ENCODE assay signal across 7 mouse cellular contexts in the genomic region with DNA sequence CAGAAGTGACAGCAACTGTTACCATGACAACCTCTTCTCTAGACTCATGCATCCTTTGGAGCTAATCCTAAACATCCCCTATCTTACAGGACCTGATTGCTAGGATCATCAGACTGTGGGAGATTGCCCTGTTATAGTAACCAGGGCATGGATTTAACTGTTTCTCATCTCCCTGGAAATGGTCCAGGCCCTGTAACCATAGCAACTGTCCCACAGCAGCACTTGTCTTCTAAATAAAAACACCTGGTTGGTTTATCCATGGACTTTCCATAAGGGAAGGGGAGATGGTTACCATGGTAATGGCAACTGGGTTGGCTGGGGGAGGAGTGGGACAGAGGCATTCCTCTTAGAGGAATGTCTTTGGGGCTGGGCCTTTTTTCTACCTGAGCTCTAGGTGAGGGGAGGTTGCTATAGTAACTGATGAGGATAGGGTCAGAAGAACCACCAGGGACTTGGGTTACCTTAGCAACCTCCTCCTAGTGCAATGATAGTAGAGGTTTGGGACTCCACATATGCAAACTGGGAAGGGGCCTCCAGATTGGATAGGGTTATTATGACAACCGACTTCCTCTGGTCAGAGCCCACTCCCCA. TPM values are rescaled to one million over a fixed set of nuclear protein-coding genes. Genes with fewer than 3 reads are reported as not detected.
DNase-seq lines count a peak whose midpoint lies in the region; ATAC-seq lines count a peak whose summit lies in the region.

A gene (plus strand): TSS at position 539 of the 591 bp plus-strand sequence.

- ATAC-seq in CD4-positive, CD25-positive, alpha-beta regulatory T cell, adult 4 months, result no peak
- peak; percentile 11; the same call in 1 of the 2 replicates for ATAC-seq in intestine, embryonic 14.5 days (replicated peaks; ENCODE audit: low FRiP score, low TSS enrichment, low read depth)

- WGBS in intestine, embryonic 14.5 days, result 0% methylated on average over 1 of the region's 1 CpGs
- WGBS in macrophage (ENCODE audit: missing documents), result 0% methylated on average over 1 of the region's 1 CpGs

- H3K79me2 ChIP-seq in macrophage (ENCODE audit: inconsistent target), result peaks cover 37% of the 10 kb centered on the region

- intact Hi-C loops in gastrocnemius, postnatal 14 days (cut with DNase I; ENCODE audit: low total_unique reads), result no loop called here

- peak; percentile 19 to 23 for DNase-seq in B cell, adult 2 months
- DNase-seq in cerebellum, postnatal 10 days, result peak; percentile 67 to 70
- DNase-seq in gastrocnemius, postnatal 14 days, result no peak
- peak; percentile 67 for DNase-seq in intestine, embryonic 14.5 days (ENCODE audit: low spot score)
- peak; percentile 32 for DNase-seq in splenic B cell, adult 2 months (ENCODE audit: low read depth, low spot score)

- no peaks in the 10 kb centered on the region; the same call in none of the 2 replicates for H3K27me3 ChIP-seq in intestine, embryonic 14.5 days (replicated peaks; ENCODE audit: control insufficient read depth, insufficient read depth, low read length)
- no peaks in the 10 kb centered on the region for H3K27me3 ChIP-seq in splenic B cell, adult 2 months (ENCODE audit: control insufficient read depth, insufficient read depth, low read length, poor library complexity, severe bottlenecking)

- peak within 1 kb of the TSS; percentile 92 for H3K4me3 ChIP-seq in intestine, embryonic 14.5 days (ENCODE audit: low read depth, low read length)
- H3K4me3 ChIP-seq in macrophage (ENCODE audit: inconsistent target), result peak within 1 kb of the TSS; percentile 90

- peak within 1 kb of the TSS; percentile 97 for H3K27ac ChIP-seq in intestine, embryonic 14.5 days (ENCODE audit: low read depth)
- H3K27ac ChIP-seq in macrophage, result peak within 1 kb of the TSS; percentile 37; the same call in 1 of the 2 replicates

- H3K4me2 ChIP-seq in intestine, embryonic 14.5 days (ENCODE audit: low read length), result peak within 1 kb of the TSS; percentile 68

- H3K9ac ChIP-seq in intestine, embryonic 14.5 days (ENCODE audit: low read length), result peak within 1 kb of the TSS; percentile 100

- H3K4me1 ChIP-seq in intestine, embryonic 14.5 days (replicated peaks; ENCODE audit: control insufficient read depth, insufficient read depth, low read length), result peaks cover 29% of the 10 kb centered on the region

- H3K9me3 ChIP-seq in intestine, embryonic 14.5 days (ENCODE audit: control insufficient read depth, low read length), result no peaks in the 10 kb centered on the region

- H3K36me3 ChIP-seq in intestine, embryonic 14.5 days (ENCODE audit: control insufficient read depth, insufficient read depth, low read length), result peaks cover 24% of the 10 kb centered on the region
- 0 out of 2 replicates have a peak, but pooled peaks cover 5% of the 10 kb centered on the region for H3K36me3 ChIP-seq in macrophage (ENCODE audit: inconsistent target)
- peaks cover 1% of the 10 kb centered on the region; the same call in 1 of the 2 replicates for H3K36me3 ChIP-seq in splenic B cell, adult 2 months (ENCODE audit: control insufficient read depth, insufficient read depth, low read length, poor library complexity, severe bottlenecking)

RNA-seq across cellular contexts. Expression of the gene that starts here (rescaled TPM):
- polyA plus RNA-seq in CD4-positive, CD25-positive, alpha-beta regulatory T cell, adult 4 months (2017; shearing (Covaris generic)), result 10 to 100 TPM; 19.2 TPM
- total RNA-seq in gastrocnemius, postnatal 14 days (2021), result 10 to 100 TPM; 22.6 to 29.3 TPM
- 107 and 111 TPM in 2 replicates for polyA plus RNA-seq in intestine, embryonic 14.5 days (2014; fragmentation: Nextera tagmentation; extraction: Ambion mirVana)
- 100 to 1,000 TPM in 24 of 26 experiments, 10 to 100 TPM in 2; 81.7 to 358 (median 193) TPM for total RNA-seq in macrophage (2018; cell fraction: chromatin; rRNA removed)
- 10 to 100 TPM; 30.5 to 51.8 (median 41.1) TPM for total RNA-seq in macrophage (2018; cell fraction: cytosol; rRNA removed)
- total RNA-seq in macrophage (2018; cell fraction: nucleus; rRNA removed), result 100 to 1,000 TPM in 11 of 26 experiments, 10 to 100 TPM in 15; 51.2 to 188 (median 95.8) TPM
- 26.7 to 43.9 TPM (median 39.6 TPM) in 3 replicates for polyA plus RNA-seq in macrophage (2018)
